20 mouse cellular contexts compared by ENCODE assay signal in the genomic region with DNA sequence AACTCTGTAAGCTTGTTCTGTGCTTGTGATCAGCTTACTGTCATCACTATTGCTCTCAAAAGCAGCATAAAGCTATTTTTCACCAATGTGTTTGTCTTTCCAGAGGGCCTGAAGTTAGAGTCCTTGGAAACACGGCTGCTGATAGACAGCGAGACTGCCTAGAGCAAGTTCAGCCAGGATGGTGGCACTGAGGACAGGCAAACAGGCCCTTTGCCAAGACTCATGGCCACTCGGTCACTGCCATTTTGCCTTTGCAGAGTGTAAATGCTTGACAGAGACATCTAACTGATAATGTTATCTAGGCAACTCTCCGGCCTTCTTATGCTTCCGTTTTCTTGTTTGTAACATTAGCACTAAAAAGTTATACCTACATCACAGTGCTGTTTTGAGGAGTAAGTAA.
A peak's percentile ranks its signal among the peaks of the same experiment; 100 is the strongest.
DNase-seq lines count a peak whose midpoint lies in the region; ATAC-seq and TF ChIP-seq lines count a peak whose summit lies in the region.
"Had no signal": no experiment of that assay in that cellular context is flagged by ENCODE, and none has a peak within 500 bp of the region (broad histone marks: within the 10 kb centered on the region; RNA-seq: fewer than 3 reads in every experiment).

No protein-coding gene starts in this region.

- H3K4me2 ChIP-seq in kidney, postnatal 0 days (ENCODE audit: low read length) = no peak overlapping the region
- no peak overlapping the region for H3K4me2 ChIP-seq in kidney, embryonic 15.5 days
- H3K4me2 ChIP-seq in liver, embryonic 11.5 days = no peak overlapping the region

- no peaks in the 10 kb centered on the region for H3K4me1 ChIP-seq in kidney, postnatal 0 days (replicated peaks; ENCODE audit: insufficient read depth, low read length)
- 0 out of 2 replicates have a peak, but pooled peaks cover 7% of the 10 kb centered on the region for H3K4me1 ChIP-seq in kidney, embryonic 15.5 days
- H3K4me1 ChIP-seq in liver, adult 2 months (ENCODE audit: control insufficient read depth, insufficient read depth, low read length) = peaks cover 8% of the 10 kb centered on the region; the same call in 1 of the 2 replicates
- H3K4me1 ChIP-seq in liver, embryonic 11.5 days (replicated peaks; ENCODE audit: control insufficient read depth, insufficient read depth, low read length) = no peaks in the 10 kb centered on the region

- H3K27me3 ChIP-seq in kidney, postnatal 0 days (ENCODE audit: insufficient read depth, low read length) = no peaks in the 10 kb centered on the region
- H3K27me3 ChIP-seq in kidney, embryonic 15.5 days = no peaks in the 10 kb centered on the region
- no peaks in the 10 kb centered on the region for H3K27me3 ChIP-seq in liver, adult 2 months (ENCODE audit: control insufficient read depth, insufficient read depth, low read length)
- H3K27me3 ChIP-seq in liver, embryonic 11.5 days (replicated peaks; ENCODE audit: control insufficient read depth, insufficient read depth, low read length) = no peaks in the 10 kb centered on the region
- H3K27me3 ChIP-seq: CH12.LX, Patski had no signal

- no peak for TF ChIP-seq CTCF in kidney, postnatal 0 days (IDR thresholded peaks at IDR 0.05; ENCODE audit: low read depth)
- TF ChIP-seq CTCF in liver, adult 2 months (IDR thresholded peaks at IDR 0.05; ENCODE audit: low read depth, low read length) = no peak

- WGBS in kidney, postnatal 0 days = 93% methylated on average over 5 of the region's 5 CpGs
- WGBS in kidney, embryonic 15.5 days = 94% methylated on average over 5 of the region's 5 CpGs
- WGBS in liver, adult 2 months = 28% methylated on average over 5 of the region's 5 CpGs
- WGBS in liver, embryonic 11.5 days = 83% methylated on average over 5 of the region's 5 CpGs

- no peak overlapping the region for H3K9ac ChIP-seq in kidney, postnatal 0 days (ENCODE audit: low read depth, low read length)
- no peak overlapping the region for H3K9ac ChIP-seq in kidney, embryonic 15.5 days
- H3K9ac ChIP-seq in liver, adult 2 months (ENCODE audit: low read depth, low read length) = no peak overlapping the region
- no peak overlapping the region for H3K9ac ChIP-seq in liver, embryonic 11.5 days (ENCODE audit: low read depth, low read length)

- peaks cover 3% of the 10 kb centered on the region; the same call in 1 of the 2 replicates for H3K79me2 ChIP-seq in liver, adult 2 months (ENCODE audit: control insufficient read depth, insufficient read depth, low read length)

- H3K27ac ChIP-seq in kidney, postnatal 0 days = 0 out of 2 replicates have a peak overlapping the region, but pooled peaks have one; percentile 10
- no peak overlapping the region for H3K27ac ChIP-seq in kidney, embryonic 15.5 days
- no peak overlapping the region for H3K27ac ChIP-seq in liver, adult 2 months (replicated peaks; ENCODE audit: insufficient read depth, low read depth, low read length)
- H3K27ac ChIP-seq in liver, embryonic 11.5 days (ENCODE audit: low read depth, low read length) = no peak overlapping the region

- H3K9me3 ChIP-seq in kidney, postnatal 0 days (replicated peaks; ENCODE audit: low read length) = no peaks in the 10 kb centered on the region
- H3K9me3 ChIP-seq in kidney, embryonic 15.5 days (replicated peaks) = no peaks in the 10 kb centered on the region
- H3K9me3 ChIP-seq in liver, embryonic 11.5 days (ENCODE audit: control insufficient read depth, low read length) = no peaks in the 10 kb centered on the region

- H3K4me3 ChIP-seq in kidney, postnatal 0 days (replicated peaks; ENCODE audit: low read depth, low read length) = no peak overlapping the region
- no peak overlapping the region for H3K4me3 ChIP-seq in kidney, embryonic 15.5 days (replicated peaks)
- no peak overlapping the region for H3K4me3 ChIP-seq in liver, adult 2 months (ENCODE audit: insufficient read depth, low read depth, low read length)
- no peak overlapping the region for H3K4me3 ChIP-seq in liver, embryonic 11.5 days (ENCODE audit: low read depth, low read length)

- H3K36me3 ChIP-seq in kidney, postnatal 0 days (ENCODE audit: insufficient read depth, low read length) = peaks cover 14% of the 10 kb centered on the region
- H3K36me3 ChIP-seq in kidney, embryonic 15.5 days = peaks cover 37% of the 10 kb centered on the region
- peaks cover 9% of the 10 kb centered on the region for H3K36me3 ChIP-seq in liver, adult 2 months (ENCODE audit: control insufficient read depth, insufficient read depth, low read length)
- no peaks in the 10 kb centered on the region for H3K36me3 ChIP-seq in liver, embryonic 11.5 days (ENCODE audit: control insufficient read depth, insufficient read depth, low read length)
- H3K36me3 ChIP-seq: G1E had no signal

- ATAC-seq in kidney, postnatal 0 days (replicated peaks; ENCODE audit: low FRiP score, low read depth) = no peak
- no peak for ATAC-seq in kidney, embryonic 15.5 days (replicated peaks; ENCODE audit: low FRiP score)
- no peak for ATAC-seq in liver, embryonic 11.5 days (replicated peaks; ENCODE audit: low FRiP score)
- ATAC-seq: activated CD4-positive, CD25-positive, alpha-beta regulatory T cell, adult 4 months; CD4-positive, CD25-positive, alpha-beta regulatory T cell, adult 4 months; Patski had no signal

- peak; percentile 69 for DNase-seq in heart, adult 11 months
- DNase-seq in heart, adult 9 months (ENCODE audit: low spot score in 2 of 2) = no peak
- DNase-seq in kidney, postnatal 0 days (ENCODE audit: low spot score) = no peak
- peak; percentile 82 for DNase-seq in liver, adult 2 months (ENCODE audit: extremely low read depth, low read depth, low spot score)
- DNase-seq in liver, embryonic 11.5 days (ENCODE audit: low spot score) = no peak
- DNase-seq: adrenal gland, adult 2 months; adrenal gland, adult 8-10 months; adrenal gland, postnatal 10 days; adrenal gland, postnatal 14 days; adrenal gland, postnatal 25 days; B cell, adult 2 months; cerebellum, adult 11 months; cerebellum, adult 11-12 months; cerebellum, adult 18-20 months had no signal

- no peak for TF ChIP-seq POLR2A in liver, adult 2 months (IDR thresholded peaks at IDR 0.05; ENCODE audit: extremely low read depth, insufficient read depth, low read length)

Comparison
In these comparisons a context has a peak if more than half of its experiments do, and no peak if none do; other contexts are left out.
1. DNase-seq: peak in heart, adult 11 months (single experiment) and liver, adult 2 months (single experiment); none in heart, adult 9 months (0 of 2), kidney, postnatal 0 days (single experiment) and liver, embryonic 11.5 days (single experiment).